Mouse (Mus musculus): ENCODE data around the gene Ccdc27. TPM values are rescaled to one million over a fixed set of nuclear protein-coding genes. Genes with fewer than 3 reads are reported as not detected.

The Ccdc27 gene
- polyA plus RNA-seq (2015; fragmentation: Nextera tagmentation; extraction: Ambion mirVana), result not detected in 2 replicates

GRCm38 (mm10) chr4:154042577-154042976 lies at the start of gene Ccdc27:
Ccdc27 (minus strand) TSS chr4:154042677.
- Histone ChIP-seq H3K9ac (no peak within 1 kb of the TSS), H3K27me3 (replicated peaks) (peaks cover 23% of the 10 kb centered on the region), H3K36me3 (no peaks in the 10 kb centered on the region), H3K9me3 (no peaks in the 10 kb centered on the region), H3K4me3 (no peak within 1 kb of the TSS), H3K27ac (replicated peaks) (no peak within 1 kb of the TSS), H3K4me1 (no peaks in the 10 kb centered on the region), H3K4me2 (no peak within 1 kb of the TSS)
- 78% methylated on average over 9 of the region's 9 CpGs for WGBS
- no peak for ATAC-seq (ENCODE audit: extremely low read depth, insufficient number of reproducible peaks, low FRiP score, low TSS enrichment)

- no peak overlapping the region for H3K4me3 ChIP-seq
- H3K36me3 ChIP-seq, result no peaks in the 10 kb centered on the region
- H3K4me2 ChIP-seq, result no peak overlapping the region
- 69% methylated on average over 8 of the region's 8 CpGs for WGBS
- no peaks in the 10 kb centered on the region for H3K4me1 ChIP-seq
- peaks cover 99% of the 10 kb centered on the region for H3K27me3 ChIP-seq (replicated peaks)
- H3K9ac ChIP-seq, result no peak overlapping the region
- no peak for ATAC-seq (ENCODE audit: extremely low read depth, insufficient number of reproducible peaks, low FRiP score, low TSS enrichment)
- no peak overlapping the region for H3K27ac ChIP-seq (replicated peaks)
- no peaks in the 10 kb centered on the region for H3K9me3 ChIP-seq
Measured at GRCm38 (mm10) chr4:154091356-154091755, 48.9 kb upstream of the Ccdc27 start.

GRCm38 (mm10) chr4:154089205-154089604 lies 46.7 kb upstream of the Ccdc27 start:
- WGBS, result 37% methylated on average over 5 of the region's 5 CpGs
- no peak overlapping the region for H3K27ac ChIP-seq (replicated peaks)

GRCm38 (mm10) chr4:154086436-154086835 lies 44.0 kb upstream of the Ccdc27 start:
- no peak overlapping the region for H3K4me3 ChIP-seq
- H3K27me3 ChIP-seq (replicated peaks), result peaks cover 98% of the 10 kb centered on the region
- no peaks in the 10 kb centered on the region for H3K36me3 ChIP-seq
- H3K9ac ChIP-seq, result no peak overlapping the region
- no peak overlapping the region for H3K27ac ChIP-seq (replicated peaks)
- 75% methylated on average over 8 of the region's 8 CpGs for WGBS
- no peak overlapping the region for H3K4me2 ChIP-seq
- no peak for ATAC-seq (ENCODE audit: extremely low read depth, insufficient number of reproducible peaks, low FRiP score, low TSS enrichment)
- H3K9me3 ChIP-seq, result no peaks in the 10 kb centered on the region
- H3K4me1 ChIP-seq, result no peaks in the 10 kb centered on the region

More at GRCm38 (mm10) chr4:154089205-154089604, 46.7 kb upstream of the Ccdc27 start:
- Histone ChIP-seq H3K27me3 (replicated peaks) (peaks cover 98% of the 10 kb centered on the region), H3K9ac (no peak overlapping the region), H3K36me3 (no peaks in the 10 kb centered on the region), H3K9me3 (no peaks in the 10 kb centered on the region), H3K4me1 (no peaks in the 10 kb centered on the region), H3K4me2 (no peak overlapping the region), H3K4me3 (no peak overlapping the region)
- no peak for ATAC-seq (ENCODE audit: extremely low read depth, insufficient number of reproducible peaks, low FRiP score, low TSS enrichment)

GRCm38 (mm10) chr4:154085856-154086255 lies 43.4 kb upstream of the Ccdc27 start:
- Histone ChIP-seq H3K27me3 (replicated peaks) (peaks cover 98% of the 10 kb centered on the region), H3K9ac (no peak overlapping the region), H3K4me2 (no peak overlapping the region), H3K4me1 (no peaks in the 10 kb centered on the region), H3K9me3 (no peaks in the 10 kb centered on the region), H3K27ac (replicated peaks) (no peak overlapping the region), H3K4me3 (no peak overlapping the region), H3K36me3 (no peaks in the 10 kb centered on the region)
- ATAC-seq (ENCODE audit: extremely low read depth, insufficient number of reproducible peaks, low FRiP score, low TSS enrichment), result no peak
- WGBS, result 57% methylated on average over 3 of the region's 3 CpGs

- Histone ChIP-seq H3K27ac (replicated peaks) (no peak overlapping the region), H3K36me3 (no peaks in the 10 kb centered on the region), H3K27me3 (replicated peaks) (peaks cover 98% of the 10 kb centered on the region), H3K9me3 (no peaks in the 10 kb centered on the region), H3K4me3 (no peak overlapping the region), H3K4me2 (no peak overlapping the region), H3K4me1 (no peaks in the 10 kb centered on the region), H3K9ac (no peak overlapping the region)
- WGBS, result 0% methylated on average over 1 of the region's 1 CpGs
- no peak for ATAC-seq (ENCODE audit: extremely low read depth, insufficient number of reproducible peaks, low FRiP score, low TSS enrichment)
Measured at GRCm38 (mm10) chr4:154081974-154082373, 39.5 kb upstream of the Ccdc27 start.

GRCm38 (mm10) chr4:154081021-154081420 lies 38.5 kb upstream of the Ccdc27 start:
- peaks cover 94% of the 10 kb centered on the region for H3K27me3 ChIP-seq (replicated peaks)
- ATAC-seq (ENCODE audit: extremely low read depth, insufficient number of reproducible peaks, low FRiP score, low TSS enrichment), result no peak
- H3K36me3 ChIP-seq, result no peaks in the 10 kb centered on the region
- H3K9ac ChIP-seq, result no peak overlapping the region
- no peaks in the 10 kb centered on the region for H3K9me3 ChIP-seq
- H3K4me2 ChIP-seq, result no peak overlapping the region; the same call in 1 of the 2 replicates
- no peak overlapping the region for H3K27ac ChIP-seq (replicated peaks)
- H3K4me3 ChIP-seq, result no peak overlapping the region
- 6% methylated on average over 13 of the region's 13 CpGs for WGBS
- no peaks in the 10 kb centered on the region for H3K4me1 ChIP-seq

GRCm38 (mm10) chr4:154080211-154080610 lies 37.7 kb upstream of the Ccdc27 start:
- 50% methylated on average over 4 of the region's 4 CpGs for WGBS
- H3K4me3 ChIP-seq, result no peak overlapping the region

GRCm38 (mm10) chr4:154071941-154072340 lies 29.5 kb upstream of the Ccdc27 start:
- no peaks in the 10 kb centered on the region for H3K4me1 ChIP-seq
- no peaks in the 10 kb centered on the region for H3K9me3 ChIP-seq
- no peak overlapping the region for H3K4me2 ChIP-seq
- H3K27me3 ChIP-seq (replicated peaks), result peaks cover 76% of the 10 kb centered on the region
- 20% methylated on average over 10 of the region's 16 CpGs for WGBS
- H3K9ac ChIP-seq, result no peak overlapping the region
- no peak overlapping the region for H3K27ac ChIP-seq (replicated peaks)
- H3K4me3 ChIP-seq, result no peak overlapping the region
- H3K36me3 ChIP-seq, result no peaks in the 10 kb centered on the region
- ATAC-seq (ENCODE audit: extremely low read depth, insufficient number of reproducible peaks, low FRiP score, low TSS enrichment), result no peak

More at GRCm38 (mm10) chr4:154080211-154080610, 37.7 kb upstream of the Ccdc27 start:
- peaks cover 89% of the 10 kb centered on the region for H3K27me3 ChIP-seq (replicated peaks)
- ATAC-seq (ENCODE audit: extremely low read depth, insufficient number of reproducible peaks, low FRiP score, low TSS enrichment), result no peak
- no peak overlapping the region for H3K27ac ChIP-seq (replicated peaks)
- no peaks in the 10 kb centered on the region for H3K36me3 ChIP-seq
- no peaks in the 10 kb centered on the region for H3K9me3 ChIP-seq
- H3K9ac ChIP-seq, result no peak overlapping the region
- no peaks in the 10 kb centered on the region for H3K4me1 ChIP-seq
- no peak overlapping the region for H3K4me2 ChIP-seq

- Histone ChIP-seq H3K36me3 (no peaks in the 10 kb centered on the region), H3K27ac (replicated peaks) (no peak overlapping the region), H3K4me2 (no peak overlapping the region), H3K9me3 (no peaks in the 10 kb centered on the region), H3K9ac (no peak overlapping the region), H3K4me1 (no peaks in the 10 kb centered on the region), H3K27me3 (replicated peaks) (peaks cover 75% of the 10 kb centered on the region), H3K4me3 (no peak overlapping the region)
- 2% methylated on average over 15 of the region's 20 CpGs for WGBS
- no peak for ATAC-seq (ENCODE audit: extremely low read depth, insufficient number of reproducible peaks, low FRiP score, low TSS enrichment)
Measured at GRCm38 (mm10) chr4:154071521-154071920, 29.0 kb upstream of the Ccdc27 start.

GRCm38 (mm10) chr4:154070896-154071295 lies 28.4 kb upstream of the Ccdc27 start:
- no peak overlapping the region for H3K4me3 ChIP-seq
- H3K27me3 ChIP-seq (replicated peaks), result peaks cover 74% of the 10 kb centered on the region
- no peaks in the 10 kb centered on the region for H3K4me1 ChIP-seq
- no peaks in the 10 kb centered on the region for H3K9me3 ChIP-seq
- no peak overlapping the region for H3K4me2 ChIP-seq
- no peak for ATAC-seq (ENCODE audit: extremely low read depth, insufficient number of reproducible peaks, low FRiP score, low TSS enrichment)
- 2% methylated on average over 5 of the region's 5 CpGs for WGBS
- H3K36me3 ChIP-seq, result no peaks in the 10 kb centered on the region
- no peak overlapping the region for H3K27ac ChIP-seq (replicated peaks)
- no peak overlapping the region for H3K9ac ChIP-seq
